Mouse (Mus musculus) duodenum, adult 2 months (tissue): ENCODE measurements around the gene Fdx1. TPM values are rescaled to one million over a fixed set of nuclear protein-coding genes. Genes with fewer than 3 reads are reported as not detected.

Source experiments
- polyA plus RNA-seq: library from polyadenylated mRNA; depleted of rRNA; stranded (reverse); fragments of >200 nt; gene quantifications from 2 replicates; pipeline ENCODE4 v1.2.3, GENCODE M21; 2012; ENCODE audit warnings: low replicate concordance; rRNA removed

Gene Fdx1
- polyA plus RNA-seq = 204 and 375 TPM in 2 replicates

GRCm38 (mm10) chr9:51962975-51963701 is at the start of gene Fdx1:
TSS of gene Fdx1 (minus strand) at chr9:51963556.

Other genes with a start within 250 kb of the Fdx1 start
- gene Arhgap20, start 198.2 kb downstream of the Fdx1 start, polyA plus RNA-seq = 0.11 and 0.34 TPM in 2 replicates
- 0.49 and 0.75 TPM in 2 replicates for gene Rdx, start 83.6 kb upstream of the Fdx1 start, polyA plus RNA-seq
- gene Zc3h12c, start 205.0 kb upstream of the Fdx1 start, polyA plus RNA-seq = 0.08 and 0.25 TPM in 2 replicates